Mouse (Mus musculus): ENCODE results near the gene Faap100. TPM values are rescaled to one million over a fixed set of nuclear protein-coding genes. Genes with fewer than 3 reads are reported as not detected.

Gene Faap100
- polyA plus RNA-seq, 1 experiment from 2014 or later: 110 TPM

GRCm38 (mm10) chr11:120338786-120339185 lies 39.8 kb downstream of the Faap100 start:
- 71% methylated on average over 3 of the region's 3 CpGs for WGBS
- Histone ChIP-seq H3K9ac (no peak overlapping the region), H3K4me1 (replicated peaks) (peaks cover 3% of the 10 kb centered on the region), H3K27me3 (no peaks in the 10 kb centered on the region), H3K4me3 (no peak overlapping the region), H3K9me3 (no peaks in the 10 kb centered on the region), H3K4me2 (no peak overlapping the region), H3K36me3 (no peaks in the 10 kb centered on the region), H3K27ac (replicated peaks) (no peak overlapping the region)
- no peak for ATAC-seq (ENCODE audit: low FRiP score, low read depth)

- no peak overlapping the region for H3K4me2 ChIP-seq
- H3K4me3 ChIP-seq: no peak overlapping the region
- ATAC-seq (ENCODE audit: low FRiP score, low read depth): no peak
- H3K27ac ChIP-seq (replicated peaks): no peak overlapping the region
- WGBS: 45% methylated on average over 2 of the region's 2 CpGs
- no peak overlapping the region for H3K9ac ChIP-seq
- no peaks in the 10 kb centered on the region for H3K4me1 ChIP-seq (replicated peaks)
- H3K36me3 ChIP-seq: no peaks in the 10 kb centered on the region
- H3K27me3 ChIP-seq: no peaks in the 10 kb centered on the region
- H3K9me3 ChIP-seq: no peaks in the 10 kb centered on the region
Observed at GRCm38 (mm10) chr11:120337447-120337846, 41.1 kb downstream of the Faap100 start.

DNA sequence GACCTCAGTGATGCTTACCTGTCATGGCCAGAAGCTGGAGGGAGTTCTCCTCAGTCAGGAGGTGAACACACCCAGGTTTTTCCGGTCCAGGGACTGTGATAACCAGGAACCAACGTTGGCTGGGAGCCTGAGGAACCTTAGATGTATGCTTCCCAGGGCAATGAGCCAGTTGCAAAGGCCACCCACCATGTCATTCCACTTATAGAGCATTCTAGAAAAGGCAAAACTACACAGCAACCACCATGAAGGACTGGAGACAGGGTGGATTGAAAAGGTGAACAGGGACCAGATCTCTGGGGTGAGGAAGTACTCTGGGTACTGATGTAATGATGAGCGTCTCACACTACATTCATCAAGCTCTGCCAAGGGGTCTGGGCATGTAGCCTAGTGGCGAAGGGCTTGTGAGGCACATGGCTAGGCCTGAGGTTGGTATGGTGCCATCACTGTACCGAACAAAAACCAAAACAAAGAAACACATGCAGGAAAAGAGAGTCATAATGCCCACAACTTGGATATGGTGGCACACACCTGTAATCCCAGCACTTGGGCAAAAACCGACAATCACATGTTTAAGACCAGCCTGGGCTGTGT lies 43.0 kb downstream of the Faap100 start:
- WGBS: 84% methylated on average over 6 of the region's 6 CpGs
- Histone ChIP-seq H3K27me3 (no peaks in the 10 kb centered on the region), H3K36me3 (no peaks in the 10 kb centered on the region), H3K9ac (no peak overlapping the region), H3K4me2 (no peak overlapping the region), H3K27ac (replicated peaks) (no peak overlapping the region), H3K4me1 (replicated peaks) (no peaks in the 10 kb centered on the region), H3K9me3 (no peaks in the 10 kb centered on the region), H3K4me3 (no peak overlapping the region)
- ATAC-seq (ENCODE audit: low FRiP score, low read depth): no peak

DNA sequence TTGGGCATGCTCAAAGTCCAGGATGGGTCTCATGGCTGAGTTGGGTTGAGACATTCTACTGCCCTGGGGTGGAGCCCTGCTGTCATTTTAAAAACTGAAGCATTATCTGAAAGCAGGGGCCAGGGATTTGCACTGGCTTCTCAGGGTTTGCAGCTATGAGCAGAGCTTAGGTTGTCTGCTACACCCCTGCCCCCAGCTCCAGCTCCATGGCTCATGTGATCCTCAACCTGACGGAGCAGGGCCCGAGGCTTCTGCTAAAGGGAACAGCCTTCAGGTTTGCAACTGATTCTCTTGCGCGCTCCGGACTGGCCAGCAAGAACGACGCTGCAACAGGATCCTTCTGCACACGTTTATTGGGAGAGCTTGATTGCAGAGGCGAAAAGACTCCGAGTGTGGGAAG lies 58.4 kb downstream of the Faap100 start:
- Histone ChIP-seq H3K9ac (no peak overlapping the region), H3K36me3 (no peaks in the 10 kb centered on the region), H3K27ac (replicated peaks) (no peak overlapping the region), H3K4me3 (no peak overlapping the region), H3K9me3 (no peaks in the 10 kb centered on the region), H3K4me1 (replicated peaks) (peaks cover 18% of the 10 kb centered on the region), H3K4me2 (no peak overlapping the region), H3K27me3 (no peaks in the 10 kb centered on the region)
- ATAC-seq (ENCODE audit: low FRiP score, low read depth): no peak
- 96% methylated on average over 10 of the region's 10 CpGs for WGBS

- Histone ChIP-seq H3K9me3 (no peaks in the 10 kb centered on the region), H3K27me3 (no peaks in the 10 kb centered on the region), H3K4me2 (no peak overlapping the region), H3K4me3 (no peak overlapping the region), H3K9ac (no peak overlapping the region), H3K4me1 (replicated peaks) (peaks cover 26% of the 10 kb centered on the region), H3K27ac (replicated peaks) (no peak overlapping the region), H3K36me3 (no peaks in the 10 kb centered on the region)
- no peak for ATAC-seq (ENCODE audit: low FRiP score, low read depth)
- whole genome bisulfite sequencing: 90% methylated on average over 5 of the region's 5 CpGs
Observed at GRCm38 (mm10) chr11:120319310-120319709, 59.3 kb downstream of the Faap100 start.

Small RNA genes lying within 50 kb of the gene (microRNA-seq; reads per million reads assigned to microRNA genes)
- gene Gm23419 (not detected), gene Mir6935 (2.4 reads per million, percentile 6 among the genes with 10 or more reads in this experiment)

Other genes with a start within 250 kb of the Faap100 start
- gene Slc38a10, start 227.4 kb downstream of the Faap100 start, polyA plus RNA-seq (2015; fragmentation: Nextera tagmentation; extraction: Ambion mirVana): 112 and 116 TPM in 2 replicates
- gene Bahcc1, start 145.8 kb downstream of the Faap100 start, polyA plus RNA-seq (2015; fragmentation: Nextera tagmentation; extraction: Ambion mirVana): 11.5 and 12.5 TPM in 2 replicates
- 3,943 and 4,131 TPM in 2 replicates for gene Actg1, start 30.2 kb downstream of the Faap100 start, polyA plus RNA-seq (2015; fragmentation: Nextera tagmentation; extraction: Ambion mirVana)
- gene Fscn2, start 17.2 kb downstream of the Faap100 start, polyA plus RNA-seq (2015; fragmentation: Nextera tagmentation; extraction: Ambion mirVana): 0.88 and 1.6 TPM in 2 replicates
- 34.9 and 36.9 TPM in 2 replicates for gene Nploc4, start 58.9 kb upstream of the Faap100 start, polyA plus RNA-seq (2015; fragmentation: Nextera tagmentation; extraction: Ambion mirVana)
- gene Tspan10, start 63.9 kb upstream of the Faap100 start, polyA plus RNA-seq (2015; fragmentation: Nextera tagmentation; extraction: Ambion mirVana): not detected in 2 replicates
- gene Pde6g, start 74.7 kb upstream of the Faap100 start, polyA plus RNA-seq (2015; fragmentation: Nextera tagmentation; extraction: Ambion mirVana): 0.22 and 0.51 TPM in 2 replicates
- gene Oxld1, start 79.3 kb upstream of the Faap100 start, polyA plus RNA-seq (2015; fragmentation: Nextera tagmentation; extraction: Ambion mirVana): 11.5 and 12.0 TPM in 2 replicates
- 24.8 and 28.9 TPM in 2 replicates for gene Ccdc137, start 79.4 kb upstream of the Faap100 start, polyA plus RNA-seq (2015; fragmentation: Nextera tagmentation; extraction: Ambion mirVana)
- gene Arl16, start 88.8 kb upstream of the Faap100 start, polyA plus RNA-seq (2015; fragmentation: Nextera tagmentation; extraction: Ambion mirVana): 61.5 and 64.1 TPM in 2 replicates
- gene Mrpl12, start 105.8 kb upstream of the Faap100 start, polyA plus RNA-seq (2015; fragmentation: Nextera tagmentation; extraction: Ambion mirVana): 122 and 125 TPM in 2 replicates
- 31.7 and 31.9 TPM in 2 replicates for gene Slc25a10, start 113.1 kb upstream of the Faap100 start, polyA plus RNA-seq (2015; fragmentation: Nextera tagmentation; extraction: Ambion mirVana)
- 0.41 and 0.75 TPM in 2 replicates for gene Gcgr, start 151.9 kb upstream of the Faap100 start, polyA plus RNA-seq (2015; fragmentation: Nextera tagmentation; extraction: Ambion mirVana)
- gene Mcrip1, start 171.0 kb upstream of the Faap100 start, polyA plus RNA-seq (2015; fragmentation: Nextera tagmentation; extraction: Ambion mirVana): 243 and 246 TPM in 2 replicates
- gene Ppp1r27, start 172.4 kb upstream of the Faap100 start, polyA plus RNA-seq (2015; fragmentation: Nextera tagmentation; extraction: Ambion mirVana): not detected in 2 replicates
- gene P4hb, start 194.5 kb upstream of the Faap100 start, polyA plus RNA-seq (2015; fragmentation: Nextera tagmentation; extraction: Ambion mirVana): 263 and 274 TPM in 2 replicates
- gene Arhgdia, start 202.9 kb upstream of the Faap100 start, polyA plus RNA-seq (2015; fragmentation: Nextera tagmentation; extraction: Ambion mirVana): 492 and 533 TPM in 2 replicates
- gene Alyref, start 219.6 kb upstream of the Faap100 start, polyA plus RNA-seq (2015; fragmentation: Nextera tagmentation; extraction: Ambion mirVana): 247 and 251 TPM in 2 replicates
- 200 and 215 TPM in 2 replicates for gene Anapc11, start 219.7 kb upstream of the Faap100 start, polyA plus RNA-seq (2015; fragmentation: Nextera tagmentation; extraction: Ambion mirVana)
- gene Npb, start 229.7 kb upstream of the Faap100 start, polyA plus RNA-seq (2015; fragmentation: Nextera tagmentation; extraction: Ambion mirVana): 0.71 and 1.1 TPM in 2 replicates
- gene Pcyt2, start 239.2 kb upstream of the Faap100 start, polyA plus RNA-seq (2015; fragmentation: Nextera tagmentation; extraction: Ambion mirVana): 213 and 226 TPM in 2 replicates
- 43.4 and 45.6 TPM in 2 replicates for gene Sirt7, start 246.5 kb upstream of the Faap100 start, polyA plus RNA-seq (2015; fragmentation: Nextera tagmentation; extraction: Ambion mirVana)

All from hindbrain, embryonic 15.5 days (tissue).